Mouse (Mus musculus): ENCODE results near the gene Ovca2.

Gene Ovca2

DNA sequence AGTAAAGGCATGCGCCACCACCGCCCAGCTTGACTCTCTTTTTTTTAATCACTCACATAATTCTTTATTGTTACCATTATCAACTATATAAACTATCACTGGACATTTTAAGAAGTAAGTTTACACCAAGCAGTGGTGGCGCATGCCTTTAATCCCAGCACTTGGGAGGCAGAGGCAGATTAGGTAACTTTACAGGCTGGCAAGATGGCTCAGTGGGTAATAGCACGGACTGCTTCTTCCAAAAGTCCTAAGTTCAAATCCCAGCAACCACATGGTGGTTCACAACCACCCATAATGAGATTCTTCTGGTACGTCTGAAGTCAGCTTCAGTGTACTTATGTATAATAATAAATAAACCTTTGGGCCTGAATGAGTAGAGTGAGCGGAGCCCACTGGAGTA lies 49.2 kb downstream of the Ovca2 start:
- no peak for DNase-seq (ENCODE audit: low read depth in 1 of 2, low spot score in 2 of 2)

DNA sequence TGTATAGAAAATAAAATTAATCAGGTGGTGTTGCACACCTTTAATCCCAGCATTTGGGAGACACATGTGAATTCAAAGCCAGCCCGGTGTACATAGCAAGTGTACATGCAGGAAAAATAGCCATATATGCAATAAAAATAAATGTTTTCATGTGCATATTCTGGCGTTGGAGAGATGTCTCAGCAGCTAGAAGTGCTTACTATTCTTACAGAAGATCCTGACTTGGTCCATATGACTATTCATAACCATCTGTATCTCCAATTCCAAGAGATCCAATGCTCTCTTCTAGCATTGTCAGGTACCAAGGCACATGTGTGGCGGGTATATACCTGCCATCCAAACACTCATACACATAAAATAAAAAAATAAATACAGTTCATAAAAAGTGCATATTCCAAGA lies 52.3 kb downstream of the Ovca2 start:
- no peak for DNase-seq (ENCODE audit: low read depth in 1 of 2, low spot score in 2 of 2)
